Mouse (Mus musculus): ENCODE results near the gene Brd2.

DNA sequence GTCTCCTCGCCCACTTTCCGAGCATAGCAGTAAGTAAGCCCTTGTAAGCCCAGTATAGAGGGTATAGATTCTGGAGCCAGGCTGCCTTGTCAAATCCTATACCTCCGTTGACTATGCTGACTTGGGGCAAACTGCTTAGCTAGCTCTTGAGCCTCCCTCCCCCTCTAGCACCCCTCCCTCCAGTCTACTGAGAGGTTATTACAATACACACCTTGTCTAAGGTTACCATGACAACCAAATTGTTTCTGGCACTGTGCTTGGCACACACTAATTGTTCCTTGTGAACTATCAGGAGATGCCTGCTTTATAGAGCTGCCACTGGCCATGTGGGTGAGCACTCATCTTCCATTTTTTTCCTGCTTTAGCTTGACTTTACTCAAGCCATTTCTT, 12.6 kb downstream of the Brd2 start:
- TF ChIP-seq CTCF (IDR thresholded peaks at IDR 0.05; ENCODE audit: borderline replicate concordance, insufficient read depth, low read depth, low read length) (no peak), POLR2A (IDR thresholded peaks at IDR 0.05; ENCODE audit: borderline replicate concordance, insufficient read depth, low read length) (no peak)
